Mouse (Mus musculus) bone marrow, adult 2 months (tissue): ENCODE measurements around the gene Ucn2.

Experiments
- CTCF ChIP-seq: fragments of 200-500 bp; IDR thresholded peaks from 2 replicates; pipeline ENCODE4 v1.5.1; 2011; ENCODE audit warnings: low read length, control low read depth; ENCODE audit not compliant: control insufficient read depth, insufficient read depth
- POLR2A ChIP-seq: fragments of 200-500 bp; IDR thresholded peaks from 2 replicates; pipeline ENCODE4 v1.6.1; 2011; ENCODE audit warnings: low read depth, mild to moderate bottlenecking, control low read depth, low read length, borderline replicate concordance; ENCODE audit not compliant: control insufficient read depth

- no peak for TF ChIP-seq CTCF
- no peak for TF ChIP-seq POLR2A
Observed at GRCm38 (mm10) chr9:109010316-109010690, 24.5 kb downstream of the Ucn2 start.
